Mouse (Mus musculus) heart, postnatal 14 days (tissue): Measurements from ENCODE around the gene Gm20696. TPM values are rescaled to one million over a fixed set of nuclear protein-coding genes. Genes with fewer than 3 reads are reported as not detected.

ENCODE experiments used
- DNase-seq, 2 experiments: peaks; one replicate each; pipeline ENCODE4 v3.0.0; 2021 to 2022
- intact Hi-C: fragments of 180-260 bp; cut with DNase I; formaldehyde crosslinking; loops from one replicate; pipeline ENCODE4 v1.15.1; 2025
- total RNA-seq, 2 experiments: library from RNA; stranded (reverse); gene quantifications; 2 replicates each; pipeline ENCODE4 v1.2.3; 2021

The Gm20696 gene
- total RNA-seq, 2 experiments from 2014 or later, result 2.3 to 3.2 TPM

DNA sequence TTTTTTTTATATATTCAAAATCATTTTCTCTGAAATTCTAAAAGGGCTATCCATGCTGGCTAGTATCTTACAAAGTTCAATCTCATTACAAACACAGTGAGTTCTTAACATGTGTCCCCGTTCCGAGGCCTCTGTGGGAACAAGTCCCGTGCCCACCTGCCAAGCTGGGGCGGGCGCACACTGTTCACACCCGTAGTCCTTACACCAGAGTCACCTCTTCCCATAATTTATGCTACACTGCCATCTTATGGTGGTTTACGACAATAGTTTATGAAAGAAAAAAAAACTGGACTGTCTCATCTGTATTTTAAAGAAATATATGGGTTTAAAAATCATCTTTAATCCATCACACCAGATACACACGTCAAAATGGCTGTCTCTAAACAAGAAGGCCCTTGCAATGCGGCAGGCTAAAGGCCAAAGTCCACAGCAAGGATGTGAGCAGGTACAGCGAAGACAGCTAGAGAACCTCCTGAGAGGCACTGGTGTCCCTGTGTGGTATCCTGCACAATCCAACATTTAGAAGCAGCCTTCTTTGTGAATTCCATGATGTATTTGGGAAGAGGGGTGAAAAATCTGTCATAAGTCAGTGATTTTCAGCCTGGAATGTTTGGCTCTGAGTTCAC, 66.3 kb downstream of the Gm20696 start:
- peak; percentile 33 to 57 for DNase-seq
- intact Hi-C loops, result loop anchor here (2.0 to 10.0 kb wide), 2 partner anchors 645 to 1075 kb away; no protein-coding TSS in a partner anchor

DNA sequence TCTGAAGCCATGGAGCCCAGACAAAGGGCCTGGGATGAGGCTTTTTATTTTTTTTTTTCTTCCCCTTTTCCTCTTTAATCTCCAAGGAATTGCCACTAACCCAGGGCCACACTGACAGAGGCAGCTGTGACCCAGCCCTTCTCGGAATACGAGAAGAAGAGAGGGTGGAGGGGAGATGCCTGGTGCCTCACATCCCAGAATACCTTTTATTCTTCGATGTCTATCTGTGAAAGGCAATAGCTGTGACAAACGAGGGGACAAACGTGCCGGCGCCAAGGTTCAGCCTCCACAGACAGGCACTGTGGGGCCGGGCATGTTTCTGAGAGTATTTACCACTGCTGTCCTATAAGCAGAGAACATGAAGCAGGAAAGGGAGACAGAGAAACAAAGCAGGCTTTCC, 66.9 kb downstream of the Gm20696 start:
- intact Hi-C loops, result loop anchor here (2.0 to 10.0 kb wide), 4 partner anchors 645 to 1492 kb away; no protein-coding TSS in a partner anchor
- no peak for DNase-seq

DNA sequence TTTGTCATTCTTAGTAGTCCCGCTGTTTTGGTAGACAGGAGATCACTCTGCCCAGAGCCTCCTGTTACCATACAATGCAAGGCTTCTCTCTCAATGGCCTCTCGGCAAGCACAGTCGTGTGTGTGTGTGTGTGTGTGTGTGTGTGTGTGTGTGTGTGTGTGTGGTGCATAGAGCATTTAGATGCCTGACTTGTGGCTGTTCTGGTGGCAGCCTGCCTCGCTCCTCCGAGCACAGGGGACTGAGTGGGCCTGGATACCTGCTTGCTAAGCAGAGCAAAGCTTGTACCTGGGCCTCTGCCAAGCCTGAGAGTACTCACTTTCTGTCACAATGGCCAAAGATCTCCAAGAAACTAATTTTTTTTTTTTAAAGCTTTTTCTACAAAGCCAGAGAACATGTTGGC, 67.4 kb downstream of the Gm20696 start:
- no peak for DNase-seq

DNA sequence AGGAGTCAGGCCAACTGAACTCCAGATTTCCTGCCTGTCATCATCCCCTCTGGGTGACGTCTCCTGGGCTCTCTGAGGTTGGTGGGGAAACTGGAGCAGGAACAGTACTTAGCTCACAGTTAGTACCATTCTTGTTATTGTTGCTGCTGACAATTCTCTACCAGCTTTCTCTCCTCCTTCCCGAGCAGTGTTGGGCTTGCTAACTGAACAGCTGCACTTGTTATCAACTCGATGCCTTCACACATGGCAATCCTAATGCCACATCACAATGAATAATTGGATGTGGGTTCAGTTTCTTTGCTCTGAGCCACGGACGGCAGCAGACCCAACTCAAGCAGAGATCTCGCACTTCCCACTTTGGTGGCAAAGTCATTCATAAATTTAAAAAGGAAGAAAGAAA, 89.6 kb downstream of the Gm20696 start:
- intact Hi-C loops, result no loop called here
- no peak for DNase-seq

More for the DNA sequence above, 67.4 kb downstream of the Gm20696 start:
- intact Hi-C loops, result loop anchor here (5.0 to 10.0 kb wide), 2 partner anchors 1464 to 1492 kb away; no protein-coding TSS in a partner anchor

DNA sequence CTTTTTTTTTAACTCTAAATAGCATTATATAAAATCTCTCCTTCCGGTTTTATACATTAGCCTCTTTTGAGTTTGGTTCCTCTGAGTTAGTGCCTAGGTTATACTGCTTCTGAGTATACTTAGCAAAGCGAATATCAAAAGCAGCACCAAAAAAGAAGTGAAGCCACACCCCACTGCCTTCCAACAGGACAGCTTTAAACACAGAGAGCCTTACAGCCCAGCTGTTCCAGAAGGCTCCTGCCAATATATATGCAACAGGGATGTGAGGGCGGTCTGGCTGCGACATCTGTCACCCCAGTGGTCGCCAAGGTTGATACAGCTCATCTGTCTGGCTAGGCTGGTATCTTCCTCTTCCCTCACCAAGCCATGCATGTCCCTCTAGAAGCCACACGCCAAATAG, 91.0 kb downstream of the Gm20696 start:
- no peak for DNase-seq
- intact Hi-C loops, result no loop called here

DNA sequence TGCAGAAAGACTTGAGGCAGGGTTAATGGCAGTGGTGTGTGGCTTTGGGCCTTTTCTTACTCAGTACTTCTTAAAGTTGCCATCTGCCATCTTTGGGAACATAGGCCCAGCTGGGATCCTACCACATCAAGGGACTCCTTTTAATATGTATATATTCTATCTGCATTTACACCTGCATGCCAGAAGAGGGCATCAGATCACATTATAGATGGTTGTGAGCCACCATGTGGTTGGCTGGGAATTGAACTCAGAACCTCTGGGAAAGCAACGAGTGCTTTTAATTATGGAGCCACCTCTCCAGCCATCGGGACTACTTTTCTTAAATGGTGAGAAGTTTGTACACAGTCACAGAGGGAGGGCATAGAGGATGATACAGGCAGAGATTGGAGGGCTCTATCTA, 93.3 kb downstream of the Gm20696 start:
- DNase-seq, result no peak
- intact Hi-C loops, result no loop called here

DNA sequence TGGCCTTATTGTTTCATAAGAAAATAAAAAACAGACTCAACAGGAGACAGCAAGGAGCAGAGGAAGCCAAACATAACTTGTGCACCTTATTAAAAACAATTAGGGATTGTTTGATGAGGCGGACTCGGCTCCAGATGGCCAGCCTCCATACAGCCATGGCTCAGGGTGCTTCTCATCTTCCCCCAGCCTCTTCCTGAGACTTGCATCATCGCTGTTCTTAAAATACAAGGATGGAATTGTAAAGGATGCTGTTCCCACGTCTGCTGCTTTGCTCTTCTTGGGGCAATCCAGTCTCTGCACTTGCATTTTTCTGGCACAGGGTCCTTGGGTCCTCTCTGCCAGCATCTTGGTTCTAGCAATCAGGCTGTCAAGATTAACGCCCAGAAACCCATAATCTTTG, 94.5 kb downstream of the Gm20696 start:
- intact Hi-C loops, result no loop called here
- DNase-seq, result no peak

DNA sequence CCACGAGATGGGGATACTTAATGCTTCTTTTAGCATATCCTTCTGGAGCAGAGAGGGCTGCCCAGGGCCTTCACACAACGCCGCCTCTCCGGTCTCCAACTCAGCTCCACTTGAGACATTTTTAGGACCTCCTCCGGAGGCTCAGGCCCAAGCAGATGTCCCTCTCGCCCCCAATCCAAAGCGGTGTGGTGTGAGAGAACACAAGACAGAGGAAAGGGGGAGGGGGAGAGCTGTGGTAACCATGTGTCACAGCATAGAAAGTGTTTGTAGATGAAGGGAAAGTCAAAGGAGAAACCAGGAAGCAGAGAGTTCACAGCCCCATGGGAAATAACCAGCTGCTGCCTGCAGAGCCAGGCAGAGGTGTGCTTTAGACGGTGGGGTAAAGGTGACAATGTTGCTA, 99.7 kb downstream of the Gm20696 start:
- intact Hi-C loops, result no loop called here
- DNase-seq, result no peak

DNA sequence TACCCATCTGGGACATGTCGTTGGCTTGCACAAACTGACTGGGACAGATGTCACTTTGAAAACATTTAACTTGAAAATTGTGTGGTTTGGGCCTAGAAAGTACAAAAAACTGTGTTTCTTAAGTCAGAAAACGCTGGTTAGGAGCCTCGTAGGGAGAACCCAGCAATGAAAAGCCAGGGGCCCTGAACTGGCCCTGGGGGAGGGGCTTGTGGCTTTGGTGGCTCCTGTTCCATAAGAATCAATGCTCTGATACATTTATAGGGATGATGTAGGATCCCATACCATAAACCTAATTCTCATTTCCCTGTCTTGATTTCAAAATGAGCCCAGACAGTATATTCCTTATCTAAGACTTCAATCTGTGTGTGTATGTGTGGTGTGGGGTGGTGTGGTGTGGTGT, 101.8 kb downstream of the Gm20696 start:
- intact Hi-C loops, result no loop called here
- no peak for DNase-seq

DNA sequence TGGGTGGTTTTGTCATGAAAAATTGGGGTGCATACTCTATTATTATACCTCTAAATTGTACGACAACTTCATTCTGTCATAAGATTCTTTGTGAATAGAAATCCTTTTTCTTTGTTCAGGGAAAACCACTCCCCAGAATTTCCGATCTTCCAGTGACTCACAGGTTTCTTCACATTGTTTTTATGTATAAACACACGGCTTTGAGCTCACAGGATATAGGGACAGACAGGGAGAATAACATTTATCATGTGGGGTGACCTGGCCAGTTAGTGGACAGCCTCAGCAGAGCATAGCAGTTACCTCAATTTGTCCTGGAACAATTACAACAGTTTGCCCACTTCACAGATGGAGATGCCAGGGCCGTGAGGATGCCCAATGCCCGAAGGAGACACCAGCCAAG, 109.6 kb downstream of the Gm20696 start:
- DNase-seq, result no peak
- intact Hi-C loops, result no loop called here

DNA sequence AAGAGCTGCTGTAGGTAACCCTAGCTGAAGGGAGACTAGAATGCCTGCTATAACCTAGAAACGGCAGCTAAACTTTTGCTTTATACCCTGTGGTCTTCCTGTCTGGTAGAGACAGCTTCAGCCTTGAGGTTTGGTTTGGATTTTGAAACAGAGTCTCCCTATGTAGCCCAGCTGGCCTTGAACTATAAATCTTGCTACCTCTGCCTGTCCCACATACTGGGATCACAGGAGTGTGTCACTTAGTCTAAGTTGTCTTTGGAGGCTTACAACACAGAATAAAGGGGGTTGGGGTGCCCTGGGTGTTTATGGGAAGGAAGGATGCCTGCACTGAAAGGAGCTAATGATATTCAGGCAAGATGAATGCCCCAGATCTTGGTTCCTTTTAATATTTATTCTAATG, 113.8 kb downstream of the Gm20696 start:
- DNase-seq, result no peak
- intact Hi-C loops, result no loop called here

DNA sequence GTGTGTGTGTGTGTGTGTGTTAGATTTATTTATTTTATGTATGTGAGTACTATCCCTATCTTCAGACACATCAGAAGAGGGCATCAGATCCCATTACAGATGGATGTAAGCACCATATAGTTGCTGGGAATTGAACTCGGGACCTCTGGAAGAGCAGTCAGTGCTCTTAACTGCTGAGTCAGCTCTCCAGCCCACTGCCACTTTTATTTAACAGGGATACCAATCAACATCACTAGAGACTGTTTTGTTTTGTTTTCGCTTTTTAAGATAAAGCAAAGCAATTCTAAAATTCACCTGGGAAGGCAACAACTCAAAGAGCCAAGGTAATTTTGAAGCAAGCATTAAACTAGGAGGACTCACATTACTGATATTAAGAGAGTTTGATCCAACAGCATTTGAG, 120.2 kb downstream of the Gm20696 start:
- no peak for DNase-seq
- intact Hi-C loops, result no loop called here

DNA sequence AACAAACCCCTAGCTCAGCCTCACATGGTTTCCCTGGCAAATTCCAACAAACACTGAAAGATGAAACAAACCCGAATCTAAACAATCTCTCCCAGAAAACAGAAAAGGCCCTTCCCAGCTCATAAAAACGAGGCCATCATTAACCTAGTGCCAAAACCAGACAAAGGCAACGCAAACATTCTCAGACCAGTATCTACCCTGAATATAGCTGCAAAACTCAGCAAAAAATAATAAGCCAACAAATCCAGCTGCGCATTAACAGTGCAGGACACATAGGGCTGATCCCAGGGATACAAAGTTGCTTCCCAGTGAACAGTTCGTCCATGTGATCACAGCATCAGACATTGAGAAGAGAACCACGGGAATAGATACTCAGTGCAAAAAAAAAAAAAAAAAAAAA, 121.2 kb downstream of the Gm20696 start:
- DNase-seq, result no peak
- intact Hi-C loops, result no loop called here

DNA sequence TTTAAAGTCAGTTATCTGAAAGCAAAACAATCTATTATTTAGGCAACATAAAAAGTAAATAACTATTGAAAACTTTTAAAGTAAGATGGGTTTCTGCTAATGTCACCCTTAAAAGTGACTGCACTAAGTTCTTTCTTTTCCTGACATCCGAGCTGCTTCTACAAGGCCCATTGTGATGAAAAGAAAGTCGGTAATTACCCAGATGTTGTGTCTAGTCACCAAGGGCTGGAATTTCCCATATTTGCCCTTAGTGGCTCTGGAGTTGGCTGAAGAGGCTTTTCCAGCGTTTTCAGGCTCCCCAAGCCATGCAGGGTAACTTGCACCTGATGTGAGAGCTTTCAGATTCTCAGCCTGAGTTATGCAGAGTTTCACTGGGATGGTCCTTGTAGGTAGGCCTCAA, 125.5 kb downstream of the Gm20696 start:
- no peak for DNase-seq
- intact Hi-C loops, result no loop called here

DNA sequence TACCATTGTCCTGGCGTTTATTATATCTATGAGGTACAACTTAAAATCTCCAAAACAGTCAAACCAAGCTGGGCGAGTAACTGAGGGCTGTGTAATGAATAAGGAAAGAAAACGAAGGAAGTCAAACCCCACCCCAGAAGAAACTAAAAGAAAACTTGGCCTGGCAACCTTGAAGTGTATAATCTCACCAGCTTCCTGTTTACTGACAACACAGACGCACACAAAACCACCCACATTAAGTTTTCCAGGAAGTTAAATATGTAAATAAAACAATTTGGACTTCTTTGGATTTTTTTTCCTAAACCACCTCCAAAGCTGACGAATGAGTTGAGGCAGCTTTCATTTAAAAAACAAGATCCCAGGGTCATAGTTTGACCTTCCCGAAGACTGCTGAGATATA, 125.9 kb downstream of the Gm20696 start:
- intact Hi-C loops, result no loop called here

DNA sequence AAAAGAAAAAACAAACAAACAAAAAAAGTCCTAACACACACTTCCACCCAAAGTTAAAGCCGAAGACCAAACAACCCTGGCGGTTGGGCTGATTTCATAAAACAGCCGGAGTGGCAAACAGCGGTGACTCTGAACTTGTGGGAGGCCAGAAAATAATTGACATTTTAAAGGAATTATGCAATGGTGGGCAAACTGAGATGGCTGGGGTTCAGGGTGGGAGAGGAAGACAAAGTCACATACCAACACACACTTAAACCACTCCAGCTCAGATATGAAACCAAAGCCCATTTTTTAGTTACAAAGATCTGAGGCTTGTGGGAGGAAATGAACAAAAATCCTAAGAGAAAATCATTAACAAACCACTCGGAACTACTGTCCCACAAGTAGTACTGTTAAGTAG, 126.5 kb downstream of the Gm20696 start:
- intact Hi-C loops, result no loop called here
- DNase-seq, result no peak

More for the DNA sequence above, 125.9 kb downstream of the Gm20696 start:
- DNase-seq, result no peak

DNA sequence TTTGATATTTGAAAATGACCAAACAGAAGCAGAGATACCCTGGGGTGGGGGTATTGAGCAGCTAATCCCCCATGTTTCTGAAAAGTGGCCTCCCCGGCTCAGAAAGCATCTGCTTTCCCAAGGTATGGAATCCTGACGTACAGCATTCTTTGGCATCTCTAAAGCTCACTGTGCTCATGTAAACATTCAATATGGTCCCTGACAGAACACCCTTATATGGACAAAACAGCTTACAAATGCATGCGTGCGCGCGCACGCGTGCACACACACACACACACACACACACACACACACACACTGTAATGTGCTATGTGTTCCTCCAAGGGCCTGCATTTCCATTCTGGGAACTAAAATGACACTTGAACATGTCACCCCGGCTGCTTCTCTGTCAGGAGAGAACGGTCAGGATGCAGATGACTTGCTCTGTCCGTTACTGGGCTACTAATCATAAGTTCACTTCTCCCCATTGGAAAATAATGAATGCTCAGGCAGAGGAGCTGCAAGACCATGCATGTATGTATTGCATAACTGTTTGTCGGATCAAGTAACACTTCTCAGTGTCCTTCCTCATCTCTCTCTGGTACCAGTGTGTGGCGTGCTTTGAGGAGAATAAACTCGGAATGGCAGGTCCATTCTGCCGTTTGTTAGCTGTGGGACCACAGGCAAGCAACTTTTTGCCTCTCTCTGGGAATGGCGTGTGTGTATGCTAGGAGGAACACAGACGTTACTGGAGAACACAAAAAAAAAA, 128.2 kb downstream of the Gm20696 start:
- no peak for DNase-seq
- intact Hi-C loops, result no loop called here

DNA sequence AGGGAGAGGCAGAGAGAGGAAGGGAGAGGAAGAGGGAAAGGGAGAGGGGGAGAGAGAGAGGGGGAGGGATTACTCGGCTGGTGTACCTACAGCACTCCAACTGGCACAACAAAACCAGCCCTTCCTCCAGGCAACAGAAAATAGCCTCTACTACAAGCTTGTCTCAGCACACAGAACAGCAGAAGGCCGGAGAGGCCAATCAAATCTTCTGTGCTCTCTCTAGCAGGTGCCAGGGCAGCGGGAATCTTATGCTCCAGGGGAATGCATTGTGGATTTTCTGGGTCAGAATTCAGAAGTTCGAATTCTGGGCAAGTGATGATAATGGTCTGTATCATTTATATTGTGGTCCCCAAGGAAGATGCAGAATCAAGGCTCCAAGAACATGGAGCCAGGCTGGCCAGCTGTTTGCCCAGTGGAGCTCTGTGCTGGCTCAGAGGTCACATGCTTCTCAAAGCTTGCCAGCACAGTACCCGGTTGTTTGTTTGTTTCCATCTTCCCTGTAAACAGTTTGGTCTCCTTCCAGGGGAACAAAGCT, 132.3 kb downstream of the Gm20696 start:
- DNase-seq, result no peak
- intact Hi-C loops, result no loop called here

DNA sequence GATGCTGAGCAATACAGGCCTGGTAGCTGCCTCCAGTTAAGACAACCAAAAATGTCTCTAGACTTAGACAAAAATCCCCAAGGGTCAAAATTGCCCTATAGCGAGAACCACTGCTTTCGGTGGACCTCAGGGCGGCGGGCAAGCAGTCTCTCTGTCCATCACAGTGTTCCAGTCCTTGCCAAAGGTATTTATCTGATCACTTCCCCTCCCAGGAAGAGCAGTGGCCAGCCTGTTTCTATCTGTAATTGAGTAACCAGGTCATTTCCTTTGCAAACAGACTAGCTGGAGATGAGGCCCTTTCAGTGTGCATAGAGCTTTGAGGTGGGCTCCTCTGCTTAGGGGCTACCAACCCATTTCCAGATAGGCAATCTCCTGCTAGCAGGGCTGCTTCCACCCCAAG, 134.1 kb downstream of the Gm20696 start:
- intact Hi-C loops, result no loop called here
- no peak for DNase-seq

DNA sequence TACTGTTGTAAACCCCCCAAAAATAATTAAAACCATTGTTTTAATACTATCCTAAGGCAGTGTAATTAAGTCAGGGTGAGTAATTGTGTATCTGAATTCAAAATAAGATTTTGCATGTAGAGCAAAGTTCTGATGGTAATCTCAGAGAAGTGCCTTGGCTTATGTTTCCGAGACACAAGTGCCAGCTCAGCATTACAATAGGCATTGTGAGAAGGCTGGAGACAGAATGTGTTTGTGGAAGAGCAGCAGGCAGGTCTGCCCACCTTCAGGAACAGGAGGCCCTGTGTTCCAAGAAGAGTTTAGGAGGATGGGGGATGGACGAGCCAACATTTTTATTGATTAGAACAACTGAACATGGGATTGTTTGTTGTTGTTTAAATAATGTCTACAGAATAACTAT, 137.6 kb downstream of the Gm20696 start:
- intact Hi-C loops, result no loop called here
- DNase-seq, result no peak

DNA sequence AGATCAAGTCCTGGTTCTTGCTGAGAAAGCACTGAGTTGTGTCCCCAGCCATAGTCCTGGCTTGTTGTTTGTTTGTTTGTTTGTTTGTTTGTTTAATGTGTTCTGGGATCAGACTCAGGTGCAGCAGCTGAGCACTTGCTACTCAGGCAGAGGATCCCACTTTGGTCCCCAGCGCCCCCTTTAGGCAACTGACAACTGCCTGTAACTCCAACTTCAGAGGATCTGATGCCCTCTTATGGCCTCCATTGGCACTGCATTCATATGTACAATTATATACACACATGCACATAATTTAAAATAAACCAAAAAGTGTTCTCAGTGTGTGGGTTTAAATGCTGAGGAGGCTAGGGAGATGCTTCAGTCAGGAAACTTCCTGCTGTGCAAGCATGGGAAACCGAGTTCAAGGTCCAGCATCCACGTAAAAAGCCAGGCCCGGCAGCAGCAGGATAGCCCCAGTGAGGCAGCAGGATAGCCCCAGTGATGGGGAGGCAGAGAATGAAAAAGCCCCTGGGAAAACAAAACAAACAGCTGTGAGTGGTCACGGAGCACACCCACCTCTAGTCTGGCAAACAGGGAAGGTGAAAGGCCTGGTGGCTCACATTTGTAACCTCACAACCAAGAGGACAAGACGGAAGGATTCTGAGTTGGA, 139.0 kb downstream of the Gm20696 start:
- intact Hi-C loops, result no loop called here
- DNase-seq, result no peak
